Mouse (Mus musculus): ENCODE measurements around the gene Tesc. TPM values are rescaled to one million over a fixed set of nuclear protein-coding genes. Genes with fewer than 3 reads are reported as not detected.

Tesc gene
- total RNA-seq, 2 experiments from 2014 or later, result 90.0 to 94.0 TPM

DNA sequence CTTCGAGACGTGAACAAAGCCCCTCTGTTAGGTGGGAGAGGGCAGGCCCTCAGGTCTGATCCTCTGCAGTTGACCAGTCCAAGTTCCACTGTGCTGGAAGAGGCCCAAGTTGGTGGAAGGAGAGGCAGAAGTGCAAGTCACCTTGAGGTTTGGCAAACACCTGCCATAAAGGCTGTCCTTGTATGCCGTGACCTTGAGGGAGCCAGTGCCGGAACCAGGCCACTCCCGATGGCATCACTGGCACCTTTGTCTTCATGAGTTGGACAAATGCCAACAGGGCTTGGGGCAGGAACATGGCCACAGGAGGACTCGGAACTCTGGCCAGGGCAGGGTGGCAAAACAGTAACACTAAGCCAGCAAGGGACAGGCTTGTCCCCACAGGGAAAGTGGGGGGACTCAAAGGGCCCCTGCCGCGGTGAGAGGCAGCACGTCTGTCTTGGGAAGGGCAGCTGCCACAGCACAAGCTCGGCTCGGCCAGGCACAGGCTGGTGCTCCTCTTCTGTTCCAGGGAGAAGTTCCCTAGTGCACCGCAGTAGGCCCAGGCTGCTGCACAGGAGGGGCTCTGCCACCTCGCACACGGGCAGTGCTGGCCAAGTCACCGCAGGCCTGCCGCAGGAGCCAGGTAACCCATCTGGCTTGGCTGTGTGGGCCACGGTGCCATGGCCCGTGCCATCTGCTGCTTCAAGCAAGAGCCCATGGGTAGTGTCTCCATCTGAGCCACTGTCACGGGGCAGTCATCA lies 38.1 kb downstream of the Tesc start:
- intact Hi-C loops (cut with DNase I), result loop anchor here (5.0 kb wide), 1 partner anchor 38 kb away; the partner anchor contains the start of gene Tesc
- no peak for DNase-seq (ENCODE audit: low spot score in 2 of 2)

DNA sequence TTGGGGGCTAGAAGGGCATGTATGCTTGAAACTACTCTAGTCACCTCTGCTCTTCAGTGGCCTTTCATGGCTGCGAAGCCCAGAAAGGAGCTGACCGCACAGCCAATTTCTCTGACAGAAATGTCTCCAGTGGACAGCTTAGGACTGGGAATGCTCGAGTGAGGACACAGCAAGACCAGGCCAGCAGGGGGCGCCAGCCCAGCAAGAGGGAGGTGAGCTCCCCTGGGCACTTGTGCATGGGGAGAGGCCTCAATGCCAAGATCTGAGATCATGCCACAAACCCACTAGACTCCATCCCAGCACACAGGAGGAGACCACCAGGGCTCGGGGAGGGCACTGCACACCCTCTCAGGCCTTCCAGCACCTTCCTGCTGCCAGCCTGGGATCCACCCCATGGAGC lies 39.3 kb downstream of the Tesc start:
- peak; percentile 65 to 68 for DNase-seq (ENCODE audit: low spot score in 2 of 2)
- intact Hi-C loops (cut with DNase I), result loop anchor here (5.0 kb wide), 1 partner anchor 40 kb away; the partner anchor contains the start of gene Tesc

DNA sequence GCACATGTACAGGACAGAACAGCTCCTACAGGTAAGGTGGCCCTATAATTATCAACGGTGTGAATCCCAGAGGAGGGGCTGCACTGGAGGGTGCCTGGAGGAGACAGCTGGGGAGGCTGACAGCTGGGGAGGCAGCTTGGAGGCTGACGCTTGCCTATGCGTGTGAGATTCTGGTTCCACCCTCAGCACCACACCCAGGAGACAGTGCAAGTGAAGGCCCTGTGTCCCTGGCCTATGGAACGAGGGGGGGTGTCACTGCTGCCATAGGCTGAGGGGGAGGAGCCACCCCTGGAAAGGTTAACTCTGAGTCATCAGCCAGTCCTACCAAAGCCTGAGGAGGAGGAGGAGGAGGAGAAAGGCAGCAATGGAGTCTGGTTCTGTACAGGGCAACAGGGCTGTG lies 40.0 kb downstream of the Tesc start:
- intact Hi-C loops (cut with DNase I), result loop anchor here (5.0 kb wide), 1 partner anchor 40 kb away; the partner anchor contains the start of gene Tesc
- DNase-seq (ENCODE audit: low spot score in 2 of 2), result no peak

DNA sequence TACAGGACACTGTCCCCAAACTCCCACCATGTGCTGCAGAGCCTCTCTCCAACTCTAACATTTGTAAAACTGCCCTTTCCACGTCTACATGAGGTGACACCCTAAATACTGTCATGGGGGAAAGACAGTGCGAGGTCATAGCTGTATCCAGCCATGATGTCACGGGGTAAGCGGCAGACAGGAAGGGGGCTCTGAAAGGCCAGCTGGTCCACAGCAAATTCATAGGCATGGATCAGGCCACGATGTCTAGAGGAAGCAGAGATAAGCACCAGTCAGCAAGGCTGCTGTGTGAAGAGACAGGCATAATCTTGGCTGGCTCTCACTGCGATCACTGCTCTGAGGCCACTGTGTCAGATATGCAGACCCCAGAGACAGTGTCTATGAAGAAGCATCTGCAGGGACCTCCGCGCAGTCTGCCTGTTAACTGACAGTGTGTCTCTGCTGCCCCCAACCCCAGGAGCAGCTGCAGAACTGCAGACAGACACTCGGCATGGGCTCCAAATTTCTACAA lies 40.5 kb downstream of the Tesc start:
- intact Hi-C loops (cut with DNase I), result loop anchor here (5.0 kb wide), 1 partner anchor 41 kb away; the partner anchor contains the start of gene Tesc

DNA sequence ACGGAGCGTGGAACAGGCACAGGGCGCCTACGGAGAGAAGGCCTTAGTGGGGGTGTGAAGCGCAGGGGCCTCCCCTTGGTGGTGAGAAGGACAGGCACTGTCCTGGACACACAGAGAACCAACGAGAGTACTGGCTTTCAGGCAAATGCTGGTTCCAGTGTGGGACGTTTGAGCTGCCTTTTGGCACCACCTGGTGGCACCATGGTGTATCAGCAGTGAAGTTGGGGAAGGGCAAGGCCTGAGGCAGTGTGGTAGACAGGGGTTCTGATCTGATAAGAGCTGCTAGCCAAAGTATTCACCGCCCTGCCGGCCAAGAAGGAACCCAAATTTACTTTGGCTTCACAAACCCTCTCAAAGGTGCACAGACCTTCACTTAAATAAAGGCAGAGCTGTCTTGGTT lies 41.8 kb downstream of the Tesc start:
- intact Hi-C loops (cut with DNase I), result loop anchor here (1.0 to 5.0 kb wide), 2 partner anchors 42 to 65 kb away; partner anchors contain the start of gene Tesc

More for the DNA sequence above, 40.5 kb downstream of the Tesc start:
- DNase-seq (ENCODE audit: low spot score in 2 of 2), result no peak

DNA sequence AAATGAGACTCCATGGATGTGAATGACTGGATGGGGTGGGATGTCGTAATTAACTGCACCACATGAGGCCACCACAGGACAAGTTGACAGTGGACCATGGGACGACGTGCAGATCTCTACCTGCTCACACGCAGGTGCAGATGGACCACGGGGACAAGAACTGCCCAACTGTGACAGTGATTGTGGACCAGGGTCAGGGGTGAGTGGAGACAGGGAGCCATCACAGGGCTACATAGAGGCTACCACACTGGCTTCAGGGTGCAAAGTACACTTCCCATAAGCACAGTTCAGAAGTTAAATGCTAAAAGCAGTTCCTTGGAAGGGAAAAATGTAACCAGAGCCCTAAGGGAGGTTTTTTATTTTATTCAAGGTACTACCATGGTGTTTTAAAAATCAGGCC lies 44.2 kb downstream of the Tesc start:
- intact Hi-C loops (cut with DNase I), result no loop called here
- DNase-seq (ENCODE audit: low spot score in 2 of 2), result no peak

More for the DNA sequence above, 41.8 kb downstream of the Tesc start:
- peak; percentile 76 to 85 for DNase-seq (ENCODE audit: low spot score in 2 of 2)

DNA sequence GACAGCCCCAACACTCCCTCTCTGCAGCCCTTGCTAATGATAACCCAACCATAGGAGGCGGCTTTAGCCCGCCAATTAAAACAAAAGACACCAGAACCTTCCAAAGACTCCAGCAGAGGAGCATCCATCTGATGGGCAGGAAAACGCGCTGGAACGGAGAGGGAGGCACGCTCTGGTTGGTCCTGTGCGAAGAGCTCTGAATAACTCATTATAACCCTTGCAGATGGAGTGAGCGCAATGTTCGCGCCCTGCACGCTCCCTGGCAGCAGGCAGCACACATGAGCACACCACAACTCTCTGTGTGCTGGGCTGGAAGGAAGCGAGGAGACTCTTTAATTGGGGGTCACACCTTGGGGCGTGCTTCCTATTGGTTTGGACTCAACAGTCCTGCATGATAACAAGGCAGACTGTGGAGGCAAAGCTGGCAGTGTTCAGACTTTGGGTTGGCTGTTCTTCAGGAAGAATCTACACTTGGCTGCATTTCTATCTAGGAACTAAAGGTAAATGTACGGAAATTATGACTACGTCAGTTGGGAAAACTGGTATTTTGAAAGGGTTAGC lies 45.8 kb downstream of the Tesc start:
- intact Hi-C loops (cut with DNase I), result no loop called here
- no peak for DNase-seq (ENCODE audit: low spot score in 2 of 2)

DNA sequence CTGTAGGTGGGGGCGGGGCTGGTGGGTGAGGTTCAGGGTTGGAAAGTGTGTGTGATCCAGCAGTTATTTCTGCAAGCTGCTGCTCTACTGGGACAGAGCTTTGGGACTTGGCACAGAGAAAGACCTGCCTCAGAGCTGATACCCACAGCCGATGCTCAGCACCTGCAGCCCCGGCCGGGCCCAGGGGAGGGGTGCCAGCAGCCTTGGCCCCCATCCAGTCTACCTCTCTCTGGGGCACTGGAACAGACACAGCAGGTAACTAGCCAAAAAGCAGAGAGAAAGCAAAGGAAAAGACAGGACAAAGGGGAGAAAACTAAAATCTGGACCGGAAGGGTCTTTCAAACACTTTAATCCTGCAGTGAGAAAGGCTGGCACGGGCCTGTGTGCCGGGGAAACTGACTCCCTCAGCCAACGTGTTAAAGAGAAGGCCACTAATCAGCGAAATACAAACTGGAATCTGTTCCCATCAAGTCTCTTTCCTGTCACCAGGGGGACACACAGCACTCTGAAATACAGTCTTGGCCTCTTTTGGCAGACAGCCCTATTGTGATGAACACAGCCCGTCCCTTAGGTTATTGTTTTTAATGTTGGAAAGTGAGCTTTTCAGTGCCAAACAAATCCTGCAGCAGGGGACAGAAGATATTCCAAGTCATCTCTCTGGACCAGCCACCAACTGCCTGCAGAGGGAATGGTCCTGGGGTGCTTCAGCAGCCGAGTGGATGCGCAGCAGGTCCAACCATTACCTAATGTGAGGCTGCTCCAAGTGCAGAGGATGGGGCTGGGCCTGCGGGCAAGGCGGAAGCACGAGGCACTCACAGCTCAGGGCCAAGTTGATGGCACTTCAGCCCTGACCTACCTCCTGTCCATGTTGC lies 49.4 kb downstream of the Tesc start:
- DNase-seq (ENCODE audit: low spot score in 2 of 2), result no peak
- intact Hi-C loops (cut with DNase I), result no loop called here

DNA sequence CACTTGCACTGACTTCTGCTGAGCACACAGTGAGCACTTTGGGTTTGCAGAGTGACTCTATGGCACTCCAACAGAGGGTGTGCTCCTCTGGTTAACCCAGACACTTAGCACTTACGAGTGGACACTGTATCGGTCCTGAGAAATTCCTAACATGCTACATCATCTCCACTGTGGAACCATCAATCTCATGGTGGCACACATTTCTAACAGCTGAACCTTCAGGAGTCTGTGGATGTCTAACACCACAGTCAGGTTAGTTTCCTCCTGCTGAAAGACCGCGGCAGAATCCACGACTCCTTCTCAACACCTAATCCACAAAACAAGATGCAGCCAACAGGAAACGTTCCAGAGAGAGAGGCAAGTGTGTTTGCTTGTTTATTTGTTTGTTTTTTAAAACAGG lies 51.0 kb downstream of the Tesc start:
- DNase-seq (ENCODE audit: low spot score in 2 of 2), result no peak
- intact Hi-C loops (cut with DNase I), result loop anchor here (2.0 kb wide), 1 partner anchor 34 kb away; no protein-coding TSS in a partner anchor

DNA sequence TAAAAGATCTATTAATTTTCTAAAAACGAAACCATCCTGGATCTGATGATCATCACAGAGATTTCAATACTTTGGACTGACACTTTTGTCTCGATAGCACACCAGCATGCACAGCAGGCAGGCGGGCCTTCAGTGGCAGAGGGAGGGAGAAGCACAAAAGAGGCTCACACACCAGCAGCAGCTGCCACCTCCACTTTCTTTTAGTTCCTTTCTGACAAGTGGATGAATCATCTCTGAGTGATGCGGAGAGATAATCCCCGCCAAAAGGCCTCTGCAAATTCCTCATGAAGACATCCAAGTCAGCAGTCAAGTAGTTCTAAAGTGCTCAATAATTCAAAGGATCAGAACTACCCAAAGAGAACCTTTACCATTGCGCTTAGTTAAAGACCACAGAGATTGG lies 51.8 kb downstream of the Tesc start:
- intact Hi-C loops (cut with DNase I), result loop anchor here (2.0 kb wide), 1 partner anchor 33 kb away; no protein-coding TSS in a partner anchor
- peak in 1 of 2 experiments; percentile 89 for DNase-seq (ENCODE audit: low spot score in 2 of 2)

DNA sequence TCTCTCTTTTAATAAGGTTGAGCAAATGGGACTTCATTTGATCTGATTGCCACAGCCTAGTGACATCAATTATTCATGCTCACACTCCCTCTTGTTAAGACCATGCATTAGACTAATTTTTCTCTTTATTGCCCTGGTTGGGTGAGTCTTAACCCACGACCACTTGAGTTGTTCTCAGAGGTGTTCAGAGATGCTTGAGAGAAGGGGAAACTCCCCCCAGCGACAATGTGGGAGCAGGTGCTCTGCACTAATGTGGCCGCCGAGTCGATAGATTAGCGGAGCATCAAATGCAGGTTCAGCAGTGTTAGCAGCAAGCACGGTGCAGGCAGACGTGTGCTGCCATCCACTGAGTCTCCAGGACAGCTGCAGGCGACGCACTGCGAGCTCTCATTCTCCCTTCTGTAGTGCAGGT lies 52.3 kb downstream of the Tesc start:
- no peak for DNase-seq (ENCODE audit: low spot score in 2 of 2)
- intact Hi-C loops (cut with DNase I), result loop anchor here (2.0 kb wide), 1 partner anchor 33 kb away; no protein-coding TSS in a partner anchor

DNA sequence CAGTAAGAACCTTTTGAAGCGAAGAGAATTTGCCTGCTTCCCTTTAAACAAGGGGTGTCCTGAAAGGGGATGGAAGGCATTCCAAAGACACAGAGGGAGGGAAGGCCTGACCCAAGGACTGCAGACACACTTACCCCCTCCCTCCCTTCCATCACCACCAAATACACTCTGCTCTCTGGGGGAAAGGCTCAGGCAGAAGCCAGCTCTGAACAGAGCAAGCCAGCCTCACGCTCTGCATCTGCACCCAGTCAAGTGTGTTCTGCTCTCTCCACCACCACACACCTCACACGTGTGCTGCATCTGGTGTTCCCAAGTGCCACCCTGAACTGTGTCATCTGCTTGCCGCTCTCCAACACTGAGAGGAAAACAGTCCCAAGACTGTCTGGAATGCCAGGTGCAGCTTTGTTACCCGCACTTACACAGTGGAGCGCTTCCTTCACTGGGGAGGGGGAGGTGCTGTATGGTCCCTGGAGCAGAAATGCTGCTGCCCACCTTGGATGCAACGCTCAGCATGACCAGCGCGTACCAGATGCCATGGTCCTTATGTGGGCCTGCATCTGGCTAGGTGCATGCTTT lies 53.9 kb downstream of the Tesc start:
- intact Hi-C loops (cut with DNase I), result no loop called here
- DNase-seq (ENCODE audit: low spot score in 2 of 2), result no peak

DNA sequence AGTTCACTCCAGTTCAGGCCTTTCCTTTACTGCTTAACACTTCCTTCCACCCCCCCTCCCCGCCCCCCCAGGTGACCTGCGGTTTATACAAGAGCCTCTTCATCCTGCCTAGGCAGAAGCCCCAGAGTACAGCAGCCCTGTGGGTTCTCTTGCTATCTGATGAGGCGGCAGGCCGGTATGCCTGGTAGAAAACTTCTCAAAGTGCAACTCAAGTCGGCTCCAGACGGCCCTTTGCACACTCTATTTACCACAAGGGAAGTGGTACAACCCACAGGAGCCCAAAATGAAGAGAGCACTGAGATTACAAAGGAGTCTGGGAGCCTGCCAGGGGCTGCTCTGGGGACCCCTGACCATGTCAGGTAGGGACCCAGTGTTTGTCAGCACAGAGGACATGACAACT lies 54.5 kb downstream of the Tesc start:
- no peak for DNase-seq (ENCODE audit: low spot score in 2 of 2)
- intact Hi-C loops (cut with DNase I), result no loop called here

DNA sequence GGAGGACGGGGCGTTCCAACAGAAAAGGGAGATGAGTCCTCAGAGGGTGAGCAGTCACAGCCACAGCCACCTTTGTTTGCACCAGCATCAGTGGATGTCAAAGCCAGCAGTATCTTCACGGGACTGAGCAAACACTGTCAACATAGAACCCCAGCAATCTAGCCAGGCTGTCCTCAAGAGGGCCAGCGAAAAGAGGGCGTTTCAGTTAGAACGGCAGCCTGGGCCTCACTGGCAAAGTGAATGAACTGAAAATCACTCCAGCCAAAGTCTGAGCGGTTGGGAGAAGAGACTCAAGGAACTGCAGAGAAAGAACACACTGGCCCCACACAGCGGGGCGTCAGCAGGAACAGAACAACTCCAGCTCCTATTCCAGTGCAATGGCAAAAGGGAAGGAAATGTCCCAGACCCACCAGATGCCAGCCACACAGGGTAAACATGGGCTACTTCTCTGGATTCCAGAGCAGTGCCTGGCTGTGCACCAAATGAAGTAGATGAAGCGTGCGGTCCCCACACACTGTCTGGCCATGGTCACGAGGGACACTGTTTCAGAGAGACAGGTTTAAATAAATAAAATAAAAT lies 55.6 kb downstream of the Tesc start:
- intact Hi-C loops (cut with DNase I), result no loop called here
- DNase-seq (ENCODE audit: low spot score in 2 of 2), result no peak

DNA sequence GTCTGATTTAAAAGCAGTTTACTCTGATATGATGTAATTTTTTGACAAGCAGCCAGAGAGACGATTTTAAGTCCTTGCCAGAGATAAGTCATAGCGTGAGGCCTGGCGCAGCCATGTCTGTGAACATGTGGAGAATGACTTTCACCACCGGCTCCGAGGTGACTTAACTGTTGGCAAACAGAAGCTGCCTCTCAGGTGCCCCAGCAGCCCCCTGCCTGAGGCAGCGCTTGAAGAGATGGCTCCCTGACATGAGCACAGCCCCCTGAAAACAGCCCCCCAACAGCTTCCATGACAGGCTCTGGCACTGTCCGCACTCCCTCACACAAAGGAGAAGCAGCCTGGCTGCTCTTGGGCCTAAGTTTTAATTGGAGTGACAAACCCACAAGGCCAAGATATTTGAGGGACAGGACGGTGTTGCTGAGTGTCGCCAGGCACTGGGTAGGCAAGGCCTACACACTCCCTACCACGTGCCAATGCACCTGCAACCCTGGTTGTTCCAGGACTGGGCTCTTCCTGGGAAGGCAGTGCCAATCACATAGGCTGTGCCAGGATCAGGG lies 56.7 kb downstream of the Tesc start:
- intact Hi-C loops (cut with DNase I), result no loop called here
- DNase-seq (ENCODE audit: low spot score in 2 of 2), result no peak

DNA sequence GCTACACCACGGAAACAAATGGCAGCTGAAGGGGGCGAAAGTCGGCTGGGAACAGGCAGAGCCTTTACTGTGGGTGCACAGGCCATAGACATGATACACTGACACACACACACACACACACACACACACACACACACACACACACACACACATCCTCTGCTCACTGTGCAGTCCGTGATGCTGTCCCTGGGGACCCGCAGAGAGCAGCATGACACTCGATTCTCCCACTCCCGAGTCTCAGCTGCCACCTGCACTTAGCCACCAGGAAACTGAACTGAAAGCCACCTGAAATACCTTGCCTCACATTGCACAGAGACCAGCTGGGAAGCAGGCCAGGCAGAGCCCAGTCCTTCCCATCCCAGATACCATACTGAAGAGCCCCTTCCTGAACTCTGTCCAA lies 57.8 kb downstream of the Tesc start:
- intact Hi-C loops (cut with DNase I), result no loop called here
- DNase-seq (ENCODE audit: low spot score in 2 of 2), result no peak

DNA sequence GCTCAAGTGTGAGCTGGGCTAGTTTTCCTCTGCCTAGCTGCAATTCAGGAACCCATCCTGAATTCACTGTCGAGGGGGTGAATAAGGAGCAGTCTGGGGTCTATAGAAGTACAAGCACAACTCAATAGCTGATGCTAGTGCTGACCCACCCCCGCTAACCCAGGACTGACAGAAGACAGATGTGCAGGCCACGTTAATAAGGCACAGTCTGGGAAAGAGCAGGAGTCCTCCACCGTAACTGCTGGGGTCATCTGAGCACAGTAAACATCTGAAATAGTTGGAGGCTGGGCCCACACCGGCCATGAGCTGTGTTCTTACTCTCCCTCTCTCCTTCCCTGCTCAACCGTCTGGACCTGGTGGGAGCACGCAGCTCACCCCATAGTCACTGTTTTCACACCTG lies 59.4 kb downstream of the Tesc start:
- no peak for DNase-seq (ENCODE audit: low spot score in 2 of 2)
- intact Hi-C loops (cut with DNase I), result no loop called here

DNA sequence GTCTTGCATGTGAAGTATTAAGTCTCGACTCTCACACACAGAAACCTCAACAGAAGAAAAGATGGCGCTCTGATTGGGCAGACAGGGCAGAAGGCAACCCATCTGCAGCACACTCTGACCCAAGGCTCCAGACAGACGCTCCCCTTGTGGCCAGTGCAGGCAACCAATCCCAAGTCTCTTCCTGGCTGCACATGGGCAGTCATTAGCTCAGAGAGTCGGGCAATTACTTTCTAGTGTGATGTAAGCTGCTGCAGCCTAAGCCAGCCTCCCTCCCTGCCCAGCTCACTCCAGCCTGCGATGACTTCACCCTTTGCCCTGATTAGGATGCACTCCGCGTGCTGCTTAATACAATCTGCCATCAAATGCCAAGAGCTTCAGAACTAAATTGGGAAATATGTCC lies 61.6 kb downstream of the Tesc start:
- intact Hi-C loops (cut with DNase I), result no loop called here
- DNase-seq (ENCODE audit: low spot score in 2 of 2), result peak in 1 of 2 experiments; percentile 57

DNA sequence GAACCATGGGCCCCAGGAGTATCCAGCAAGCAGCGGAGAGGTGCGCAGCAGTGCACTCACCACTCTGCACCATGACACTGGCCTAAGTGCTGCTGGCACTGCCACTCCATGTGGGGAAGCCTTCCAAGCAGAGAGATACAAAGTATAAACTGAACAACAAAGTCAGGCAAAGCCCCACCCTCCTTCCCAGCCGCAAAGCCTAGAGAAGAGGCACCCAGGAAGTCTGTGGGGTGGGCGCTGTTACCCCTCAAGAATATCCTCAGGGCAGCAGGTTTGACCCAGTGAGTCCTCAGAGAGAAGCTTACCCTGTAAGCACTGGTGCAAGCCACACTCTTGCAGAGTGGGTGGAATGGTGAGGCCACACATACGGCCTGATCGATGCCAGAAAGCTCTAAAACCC lies 62.6 kb downstream of the Tesc start:
- DNase-seq (ENCODE audit: low spot score in 2 of 2), result no peak
- intact Hi-C loops (cut with DNase I), result no loop called here
